Mouse (Mus musculus) brain, embryonic 14.5 days (tissue): ENCODE results near the gene Dynlt1b.
"Not testable (repeated sequence)": the region's sequence is repeated elsewhere in the genome, so short reads cannot be mapped to it uniquely, and the experiment has no call there.

Experiments
- CTCF ChIP-seq: fragments of 200-500 bp; IDR thresholded peaks from 2 replicates; pipeline ENCODE4 v1.5.1; 2012; ENCODE audit warnings: inconsistent platforms, mild to moderate bottlenecking, moderate library complexity, borderline replicate concordance; ENCODE audit not compliant: insufficient read depth, insufficient read length; ENCODE audit errors: extremely low read depth
- POLR2A ChIP-seq: fragments of 200-500 bp; IDR thresholded peaks from 2 replicates; pipeline ENCODE4 v1.6.1; 2012; ENCODE audit warnings: mild to moderate bottlenecking, inconsistent platforms, borderline replicate concordance; ENCODE audit not compliant: poor library complexity, insufficient read depth, insufficient read length, severe bottlenecking; ENCODE audit errors: extremely low read depth

- TF ChIP-seq CTCF, POLR2A: not testable (repeated sequence)
These were observed 7.5 kb upstream of the Dynlt1b start for GRCm38 (mm10) chr17:6422370-6422769.
